Mouse (Mus musculus): ENCODE measurements at regions not wholly inside any gene's neighbourhood (a gene's known extent, or its start where the extent isn't known, plus 50 kb on each side); places are given as distances from the start of the nearest gene placed in this dataset.
"Not testable (repeated sequence)": the region's sequence is repeated elsewhere in the genome, so short reads cannot be mapped to it uniquely, and the experiment has no call there.

DNA sequence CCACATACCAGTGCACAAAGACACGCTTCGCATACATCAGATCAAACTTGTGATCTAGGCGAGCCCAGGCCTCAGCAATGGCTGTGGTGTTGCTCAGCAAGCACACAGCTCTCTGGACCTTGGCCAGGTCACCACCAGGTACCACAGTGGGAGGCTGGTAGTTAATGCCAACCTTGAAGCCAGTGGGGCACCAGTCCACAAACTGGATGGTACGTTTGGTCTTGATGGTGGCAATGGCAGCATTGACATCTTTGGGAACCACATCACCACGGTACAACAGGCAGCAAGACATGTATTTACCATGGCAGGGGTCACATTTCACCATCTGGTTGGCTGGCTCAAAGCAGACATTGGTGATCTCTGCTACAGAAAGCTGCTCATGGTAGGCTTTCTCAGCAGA lies 214.2 kb upstream of the G2e3 start:
- not testable (repeated sequence) for DNase-seq (ENCODE audit: extremely low read depth, low read depth, low spot score)

DNA sequence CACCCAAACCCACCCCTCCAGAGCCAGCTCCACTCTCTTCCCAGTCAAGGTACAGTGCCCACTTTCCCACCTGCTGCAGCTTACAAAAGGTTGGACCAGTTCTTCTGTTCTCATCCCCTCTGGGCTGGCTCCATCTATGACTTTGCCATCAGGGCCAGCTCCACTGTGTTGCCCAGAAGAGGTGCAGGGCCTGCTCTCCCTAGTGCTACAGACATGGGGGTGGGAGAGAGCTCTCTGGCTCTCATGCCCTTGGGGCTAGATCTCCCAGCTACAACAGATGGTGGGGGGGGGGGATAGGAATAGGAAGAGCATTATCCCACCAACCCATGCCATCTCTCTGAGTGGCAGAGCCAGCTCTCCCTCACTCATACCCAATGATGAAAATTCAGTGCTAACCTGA lies 219.6 kb upstream of the G2e3 start:
- DNase-seq (ENCODE audit: extremely low read depth, low read depth, low spot score): no peak

DNA sequence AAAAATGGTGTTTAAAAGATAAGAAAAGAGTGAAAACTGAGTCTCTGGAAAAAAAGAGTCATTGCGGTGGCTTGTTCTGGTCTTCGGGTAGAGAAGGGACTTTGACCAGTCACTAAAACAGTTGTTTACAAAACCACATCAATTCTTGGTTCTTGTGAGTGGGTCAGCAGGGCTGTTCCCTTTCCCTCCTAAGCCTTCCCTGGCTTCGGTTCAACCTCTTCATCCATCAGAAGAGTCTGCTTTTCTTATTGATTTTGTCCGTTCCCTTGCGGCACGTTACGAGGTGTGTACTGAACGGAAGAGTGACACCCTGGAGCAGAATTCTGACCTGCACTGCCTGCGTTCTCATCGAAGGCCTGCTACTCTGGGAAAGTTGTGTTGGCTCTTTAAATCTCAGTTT lies 229.1 kb upstream of the G2e3 start:
- DNase-seq (ENCODE audit: extremely low read depth, low read depth, low spot score): no peak

DNA sequence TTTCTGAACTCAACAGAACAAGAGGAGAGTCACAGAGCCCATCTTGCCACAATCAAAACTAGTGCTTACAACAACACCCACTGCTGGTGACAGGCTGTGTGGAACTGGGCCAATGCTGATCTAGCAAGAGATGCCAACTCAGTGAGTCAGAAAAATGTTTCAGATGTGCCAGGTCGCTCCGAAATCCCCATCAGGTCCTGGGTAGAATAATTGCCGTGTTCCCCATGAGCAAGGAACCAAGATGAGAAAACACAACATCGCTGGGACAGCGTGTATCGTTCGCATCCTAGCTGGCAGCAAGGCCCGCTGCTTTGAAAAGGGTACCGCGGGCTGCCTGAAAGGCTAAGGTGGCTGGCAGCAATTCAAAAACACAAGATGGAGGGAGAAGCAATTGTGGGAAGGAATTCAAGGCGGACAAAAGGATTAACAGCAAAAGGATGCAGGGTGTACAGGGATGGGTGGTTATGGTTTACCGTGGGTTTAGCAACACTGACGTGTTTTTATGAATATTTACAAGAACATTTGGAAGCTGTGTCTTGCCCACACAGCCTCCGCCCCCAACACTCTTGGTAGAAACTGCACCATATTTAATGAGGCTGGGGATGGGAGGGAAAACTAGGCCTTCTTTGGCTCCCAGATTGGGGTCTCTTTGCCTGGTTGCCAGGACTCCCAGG lies 229.7 kb upstream of the G2e3 start:
- no peak for DNase-seq (ENCODE audit: extremely low read depth, low read depth, low spot score)

DNA sequence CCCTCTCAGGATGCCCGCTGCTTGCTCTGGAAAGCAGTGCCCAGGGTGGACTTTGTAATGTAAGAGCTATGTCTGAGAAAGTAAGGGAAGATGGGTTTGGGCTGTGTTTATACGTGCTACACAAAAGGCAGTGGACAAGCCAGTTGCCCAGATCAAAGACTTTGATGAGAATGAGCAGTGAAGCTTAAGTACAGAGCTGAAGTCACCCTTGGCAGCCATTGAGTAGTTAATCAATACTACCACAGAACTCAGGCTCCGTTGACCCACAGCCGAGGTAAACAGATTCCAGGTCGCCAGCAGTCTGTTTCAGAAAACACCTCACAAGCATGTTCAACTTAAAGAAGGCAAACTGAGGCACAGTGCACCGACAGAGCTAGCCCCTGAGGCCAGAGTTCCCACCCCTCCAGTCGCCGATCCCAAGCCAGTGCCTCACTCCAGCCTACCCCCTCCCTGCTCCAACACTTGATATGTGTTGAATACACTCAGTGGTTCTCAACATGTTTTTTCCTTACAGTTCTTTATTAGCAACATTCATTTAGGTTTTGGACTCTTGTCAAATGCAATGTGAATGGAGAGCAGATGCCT lies 230.3 kb upstream of the G2e3 start:
- no peak for DNase-seq (ENCODE audit: extremely low read depth, low read depth, low spot score)

DNA sequence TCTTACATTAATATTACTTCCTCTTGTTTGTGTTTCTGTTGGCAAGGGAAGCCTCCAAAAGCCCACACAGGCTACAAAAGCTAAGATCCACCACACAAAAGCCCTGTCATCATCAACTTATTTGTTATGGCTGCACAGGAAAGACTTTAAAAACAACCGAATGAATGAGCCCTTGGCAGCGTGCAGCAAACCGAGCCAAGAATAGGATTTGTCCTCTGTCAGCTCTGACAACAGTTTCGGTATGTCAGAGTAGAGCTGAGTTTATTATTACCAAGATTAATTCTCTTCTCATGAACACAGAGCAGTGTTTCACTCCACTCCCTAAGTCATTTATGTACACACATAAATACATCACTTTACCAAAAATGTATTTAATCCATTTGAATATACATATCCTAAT lies 236.1 kb upstream of the G2e3 start:
- no peak for DNase-seq (ENCODE audit: extremely low read depth, low read depth, low spot score)

DNA sequence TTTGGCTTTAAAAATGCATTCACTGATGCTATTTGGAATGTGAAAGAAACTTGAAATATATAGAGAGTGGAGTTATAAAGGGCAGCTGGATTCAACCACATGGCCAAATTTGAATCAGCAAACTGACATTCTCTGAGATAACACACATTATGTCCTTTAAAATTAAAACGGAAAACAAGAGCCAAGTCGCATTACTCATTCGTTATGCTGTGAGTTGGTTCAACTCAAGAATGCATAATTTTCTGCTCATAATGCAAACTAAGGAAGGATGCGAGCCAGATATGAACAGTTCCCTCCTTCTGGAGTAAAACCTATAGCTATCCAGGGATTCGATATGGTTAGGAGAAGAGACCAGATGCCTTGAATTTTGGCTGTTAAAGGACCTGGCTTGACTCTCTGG lies 239.8 kb upstream of the G2e3 start:
- DNase-seq (ENCODE audit: extremely low read depth, low read depth, low spot score): no peak

DNA sequence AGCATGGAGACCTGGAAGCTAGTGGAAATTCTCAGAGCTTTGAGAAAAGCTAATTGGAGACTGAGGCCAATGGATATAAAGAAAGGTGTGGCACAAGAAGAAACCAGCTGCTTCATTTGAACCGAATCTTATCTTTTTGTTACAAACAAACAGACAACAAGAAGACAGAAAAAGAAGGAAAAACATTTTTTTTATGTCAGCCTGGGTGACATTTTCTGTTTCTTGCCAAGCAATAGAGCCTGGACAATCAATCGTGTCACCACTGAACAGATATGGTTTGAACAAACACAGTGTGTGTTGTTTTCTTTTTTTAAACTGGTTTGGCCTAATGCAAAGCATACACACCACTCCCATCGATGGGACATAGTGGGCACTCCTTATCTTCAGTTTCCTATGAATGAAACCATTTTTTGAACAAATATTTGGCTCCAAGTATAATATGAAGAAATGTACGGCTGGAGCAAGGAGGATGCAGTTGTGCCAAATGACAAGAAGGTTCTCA lies 244.3 kb upstream of the G2e3 start:
- DNase-seq (ENCODE audit: extremely low read depth, low read depth, low spot score): no peak

DNA sequence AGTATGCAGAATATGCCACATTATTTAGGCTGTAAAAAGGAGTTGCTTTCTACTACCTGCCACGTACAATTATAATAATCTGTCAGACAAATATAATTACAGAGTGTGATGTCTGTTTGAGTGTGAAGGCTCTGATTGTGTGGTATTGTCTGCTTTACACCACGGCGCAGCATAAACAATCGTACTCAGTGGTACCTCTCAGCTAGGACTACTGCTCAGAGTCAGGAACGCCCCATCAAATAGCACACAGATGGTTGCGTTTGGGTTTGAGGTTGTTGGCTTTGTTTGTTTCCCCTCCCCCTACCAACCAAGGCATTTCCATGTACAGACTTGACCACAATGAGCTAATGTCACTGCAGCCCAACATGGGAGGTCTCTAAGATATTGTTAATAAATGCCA lies 246.2 kb upstream of the G2e3 start:
- no peak for DNase-seq (ENCODE audit: extremely low read depth, low read depth, low spot score)

DNA sequence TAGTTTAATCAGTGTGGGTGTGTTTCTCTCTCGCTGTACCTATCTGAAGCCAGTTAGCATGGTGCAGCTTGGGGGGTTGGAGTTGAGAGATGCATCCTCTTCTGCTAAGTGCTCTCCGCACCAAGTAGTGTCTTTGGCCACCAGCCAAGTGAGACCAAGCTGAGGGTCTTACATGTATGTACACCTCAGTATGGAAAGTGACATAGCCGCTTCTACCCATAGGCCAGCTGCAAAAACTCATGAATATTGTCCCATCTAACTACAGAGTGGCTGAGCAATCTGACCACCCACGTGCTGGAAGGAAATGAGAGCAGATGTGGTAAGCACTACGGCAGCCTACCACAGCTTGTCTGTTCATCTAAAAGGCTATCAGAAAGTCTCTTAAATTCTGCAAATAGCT lies 247.0 kb upstream of the G2e3 start:
- DNase-seq (ENCODE audit: extremely low read depth, low read depth, low spot score): no peak

DNA sequence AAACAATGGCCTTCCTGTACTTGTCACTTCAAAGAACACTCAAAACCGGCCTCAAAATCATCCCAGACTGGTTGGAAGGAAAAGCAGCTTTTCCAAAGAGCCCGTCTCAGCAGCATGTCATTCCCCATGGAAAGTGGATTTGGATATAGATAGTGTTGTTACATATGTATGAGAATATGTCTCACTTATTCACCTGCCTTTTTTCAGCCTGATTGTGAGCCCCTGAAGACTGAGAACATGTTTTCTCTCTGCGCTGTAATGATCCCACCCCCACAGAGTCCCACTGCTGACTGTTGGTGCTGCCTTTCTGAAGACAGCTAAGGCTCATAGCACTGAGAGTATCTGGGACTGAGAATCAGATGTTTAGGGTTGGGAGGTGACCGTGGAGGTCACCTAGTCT lies 251.9 kb upstream of the G2e3 start:
- DNase-seq (ENCODE audit: extremely low read depth, low read depth, low spot score): no peak

DNA sequence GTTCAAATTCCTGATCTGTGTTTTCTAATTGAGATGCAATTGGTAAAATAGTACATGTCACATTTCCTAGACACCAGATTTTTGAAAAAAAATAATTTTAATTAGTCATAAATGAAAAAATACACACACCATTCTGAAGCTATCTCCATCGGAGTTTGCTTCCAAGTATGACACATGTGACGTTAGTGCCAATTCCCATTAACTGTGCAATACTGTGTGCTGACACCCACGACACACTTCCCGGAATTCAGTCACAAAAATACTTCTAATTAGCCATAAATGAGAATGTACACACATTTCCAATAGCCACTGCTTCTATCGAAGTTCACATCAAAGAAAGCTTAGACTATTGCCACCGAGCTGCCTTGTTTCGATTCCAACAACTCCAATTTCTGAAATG lies 258.5 kb upstream of the G2e3 start:
- DNase-seq (ENCODE audit: extremely low read depth, low read depth, low spot score): no peak

DNA sequence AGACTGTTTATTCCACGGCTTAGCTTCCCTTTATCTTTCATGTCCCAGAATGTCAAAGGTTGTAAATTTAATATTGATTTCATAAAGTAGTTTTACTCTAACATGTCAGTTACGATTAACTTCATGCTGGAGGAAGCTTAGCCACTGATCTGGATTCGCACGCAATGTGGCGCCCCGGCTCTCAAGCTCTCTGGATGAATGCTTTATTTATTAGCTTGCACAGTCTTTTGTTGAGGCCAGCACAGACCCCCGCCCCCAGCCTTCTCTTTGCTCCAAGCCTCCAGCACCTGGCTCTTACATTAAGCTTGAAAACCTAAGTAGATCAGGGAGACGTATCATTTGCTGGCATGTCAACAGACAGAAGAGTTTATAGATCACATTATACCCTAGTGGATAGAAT lies 266.1 kb upstream of the G2e3 start:
- no peak for DNase-seq (ENCODE audit: extremely low read depth, low read depth, low spot score)

DNA sequence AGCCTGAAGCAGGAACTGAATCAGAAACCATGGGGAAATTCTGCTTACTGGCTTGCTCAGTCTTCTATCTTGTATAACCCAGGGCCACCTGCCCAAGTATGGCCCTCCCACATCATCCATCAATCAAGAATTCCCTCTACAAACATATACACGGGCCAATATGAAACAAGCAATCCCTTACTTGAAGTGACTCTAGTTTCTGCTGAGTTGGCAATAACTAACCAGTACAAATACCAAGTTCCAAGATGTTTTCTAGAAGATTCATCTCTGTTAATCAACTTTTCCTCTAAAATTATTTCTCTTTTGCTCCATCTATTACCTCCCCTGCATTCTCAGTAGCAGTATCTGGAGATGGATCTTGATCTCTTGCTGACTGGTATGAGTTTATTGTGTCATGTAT lies 274.4 kb upstream of the G2e3 start:
- no peak for DNase-seq (ENCODE audit: extremely low read depth, low read depth, low spot score)

DNA sequence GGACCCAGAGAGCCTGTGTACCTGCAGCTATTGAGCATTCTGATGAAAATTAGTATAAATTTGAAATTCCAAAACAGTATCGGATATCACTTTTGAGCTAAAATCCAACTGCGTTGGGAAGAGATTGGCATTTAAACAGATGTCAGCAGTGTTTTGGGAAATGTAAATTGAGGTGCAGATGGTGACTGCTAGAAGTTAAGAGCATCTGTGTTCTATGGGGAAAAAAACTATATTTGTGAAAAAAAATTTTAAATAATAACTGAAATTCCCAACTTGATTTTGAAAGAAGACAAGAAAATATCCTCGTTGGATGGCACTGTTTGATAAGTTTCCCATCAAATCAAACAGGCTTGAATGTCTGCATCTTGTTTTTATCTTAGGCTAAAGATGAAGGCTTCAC lies 286.9 kb upstream of the G2e3 start:
- no peak for DNase-seq (ENCODE audit: extremely low read depth, low read depth, low spot score)

DNA sequence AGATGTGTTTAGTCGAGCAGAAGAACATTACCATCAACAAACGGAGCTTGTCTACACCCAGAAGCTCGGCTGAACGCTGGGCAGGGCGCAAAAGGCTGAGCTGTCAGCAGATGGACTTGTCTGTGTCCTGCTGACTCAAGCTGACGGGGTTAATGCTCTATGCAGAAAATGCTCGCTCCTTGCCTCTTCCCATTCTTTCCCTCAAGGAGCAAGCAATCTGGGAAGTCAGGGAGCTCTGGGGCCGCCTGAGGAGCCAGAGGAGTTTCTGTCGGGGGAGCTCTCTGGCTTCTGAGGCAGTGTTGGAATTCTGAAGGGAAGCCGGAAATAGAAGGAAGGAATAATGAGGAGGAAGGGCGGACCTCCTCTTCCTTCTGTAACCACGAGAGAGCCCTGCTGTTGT lies 289.3 kb upstream of the G2e3 start:
- no peak for DNase-seq (ENCODE audit: extremely low read depth, low read depth, low spot score)

DNA sequence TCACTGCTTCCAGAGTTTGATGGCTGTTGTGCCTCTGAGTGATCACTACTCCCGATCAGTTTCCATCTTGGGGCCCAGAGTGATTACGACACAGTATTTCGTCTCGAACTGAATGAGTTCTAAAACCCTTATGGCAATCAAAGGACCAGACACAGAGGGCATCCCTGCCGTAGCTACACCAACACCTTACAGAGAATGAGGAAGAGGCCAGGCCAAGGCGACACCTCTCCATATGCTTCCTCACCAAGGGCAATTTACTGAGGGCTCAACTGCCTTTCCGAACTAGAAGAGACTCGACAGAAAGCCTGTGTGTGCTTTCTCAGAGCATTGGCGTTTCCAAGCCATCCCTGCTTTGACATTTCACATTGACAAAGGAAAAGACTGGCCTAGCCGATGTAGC lies 289.8 kb upstream of the G2e3 start:
- no peak for DNase-seq (ENCODE audit: extremely low read depth, low read depth, low spot score)

DNA sequence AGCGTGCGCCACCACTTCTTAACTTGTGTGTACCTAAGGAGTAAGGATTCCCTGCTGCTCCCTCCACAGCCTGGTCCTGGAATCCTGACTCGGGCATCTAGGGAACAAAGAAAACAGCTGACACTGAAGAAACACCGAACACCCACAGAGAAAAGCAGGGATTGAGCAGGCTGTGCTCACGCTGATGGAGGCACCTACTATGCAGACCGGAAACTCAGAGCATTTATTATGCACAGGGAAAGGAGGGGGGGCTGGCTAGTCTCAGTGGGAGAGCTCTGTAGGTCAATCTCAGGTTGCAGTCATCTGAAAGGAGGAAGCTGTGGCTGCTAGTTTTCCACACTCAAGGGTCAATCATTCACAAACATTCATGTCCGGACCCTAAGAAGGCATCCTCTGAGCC lies 300.7 kb upstream of the G2e3 start:
- DNase-seq (ENCODE audit: extremely low read depth, low read depth, low spot score): no peak

DNA sequence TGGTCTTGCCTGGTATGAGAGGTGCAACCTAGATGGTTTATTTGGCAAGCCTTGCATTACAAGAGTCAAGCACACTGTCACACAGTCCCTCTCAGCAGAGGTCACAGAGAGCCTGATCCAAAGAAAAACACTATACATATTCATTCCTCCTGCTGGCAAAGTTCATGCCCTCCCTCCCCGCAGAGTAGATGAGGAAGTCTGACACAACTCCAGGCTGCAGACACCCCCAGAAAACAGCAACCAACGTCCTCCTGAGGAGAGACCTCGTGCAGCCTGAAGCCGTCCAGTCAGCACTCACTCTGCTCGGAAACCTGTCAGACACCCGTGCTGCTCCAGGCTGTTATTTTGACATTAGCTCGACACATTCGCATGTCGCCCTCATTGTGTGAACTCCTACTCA lies 302.4 kb upstream of the G2e3 start:
- no peak for DNase-seq (ENCODE audit: extremely low read depth, low read depth, low spot score)

DNA sequence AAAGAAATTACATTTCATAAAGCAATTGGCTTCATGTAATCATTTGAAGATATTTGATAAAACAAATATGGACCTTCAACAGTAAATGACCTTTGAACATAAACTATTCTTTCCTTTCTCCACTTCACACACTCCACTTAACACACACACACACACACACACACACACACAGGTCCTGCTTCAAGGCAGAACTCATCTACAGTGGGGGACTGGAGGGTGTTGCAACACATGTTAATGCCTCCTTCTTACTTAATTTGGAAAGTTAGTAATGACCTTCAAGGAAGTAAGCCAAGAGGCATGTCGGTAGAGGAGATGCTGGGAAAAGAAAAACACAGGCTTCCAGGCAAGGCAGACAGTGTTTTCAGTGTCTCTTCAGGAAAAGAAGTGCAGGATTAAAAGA lies 302.8 kb upstream of the G2e3 start:
- DNase-seq (ENCODE audit: extremely low read depth, low read depth, low spot score): no peak

DNA sequence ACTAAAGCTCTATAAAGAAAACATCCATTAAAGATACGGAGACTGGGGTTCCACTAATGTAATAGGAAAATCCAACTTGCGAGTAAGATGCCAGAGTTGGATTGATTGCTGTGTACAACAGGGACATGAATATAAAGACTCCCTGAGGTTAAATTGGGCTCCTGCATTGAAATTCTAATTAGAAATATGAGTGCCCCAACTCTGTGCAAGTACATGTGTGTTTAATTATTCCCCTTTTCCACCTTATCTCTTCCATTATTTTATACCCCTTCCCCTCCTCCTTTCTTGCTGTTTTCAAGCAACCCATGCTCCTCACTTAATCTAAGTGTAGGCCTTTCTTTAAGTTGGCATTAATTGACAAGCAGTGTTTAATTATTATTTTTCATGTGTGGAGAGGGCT lies 315.7 kb upstream of the G2e3 start:
- no peak for DNase-seq (ENCODE audit: extremely low read depth, low read depth, low spot score)

DNA sequence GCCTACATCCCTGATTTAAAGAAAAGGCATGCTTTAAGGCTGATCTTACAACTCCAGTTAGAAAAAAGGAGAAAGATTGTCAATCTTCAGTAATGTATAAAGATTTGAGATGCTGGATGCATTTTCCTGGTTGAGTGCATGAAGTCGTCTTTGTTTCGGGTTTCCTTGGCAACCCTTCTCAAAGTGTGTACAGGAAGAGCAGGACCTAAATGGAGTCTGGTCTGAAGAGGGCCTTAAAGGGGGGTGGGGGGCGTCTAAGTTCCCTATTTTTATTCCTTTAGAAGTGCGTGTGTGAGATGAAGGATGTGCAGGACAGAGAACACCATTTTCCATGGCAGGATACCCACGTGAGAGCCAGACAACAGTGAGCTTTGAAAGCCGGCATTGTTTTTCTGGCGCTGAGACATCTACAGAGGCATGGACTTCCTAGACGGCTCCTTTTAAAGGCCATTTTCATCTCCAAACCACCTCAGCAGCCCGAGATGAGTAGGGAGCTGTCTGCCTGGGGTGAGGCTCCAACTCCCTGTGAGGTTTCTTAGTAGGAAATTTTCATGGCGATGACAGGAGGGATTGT lies 319.2 kb upstream of the G2e3 start:
- no peak for DNase-seq (ENCODE audit: extremely low read depth, low read depth, low spot score)

DNA sequence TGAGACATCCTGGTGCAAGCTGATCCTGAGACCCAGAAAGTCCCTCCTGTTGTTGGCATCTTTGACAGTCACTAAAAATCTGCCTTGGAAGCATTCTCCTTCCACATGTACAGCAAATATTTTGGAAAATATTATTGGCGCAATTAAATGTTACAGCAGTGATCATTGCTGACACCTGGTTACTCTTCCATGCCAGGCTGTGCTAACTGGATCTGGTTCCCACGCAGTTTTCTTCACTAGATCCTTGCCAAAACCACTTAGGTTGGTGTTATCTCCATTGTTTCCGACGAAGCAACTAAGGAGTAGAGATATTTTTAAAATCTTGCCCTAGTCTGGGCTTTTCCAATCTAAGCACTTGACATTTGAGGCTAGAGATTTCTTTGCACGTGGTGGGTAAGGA lies 321.8 kb upstream of the G2e3 start:
- DNase-seq (ENCODE audit: extremely low read depth, low read depth, low spot score): no peak
